In genomic region chr3:153481012-153481411, GRCm38 (mm10) we compare ENCODE assay signal across 25 mouse cellular contexts.
DNase-seq lines count a peak whose midpoint lies in the region; ATAC-seq and TF ChIP-seq lines count a peak whose summit lies in the region.
"Had no signal": no experiment of that assay in that cellular context is flagged by ENCODE, and none has a peak within 500 bp of the region (broad histone marks: within the 10 kb centered on the region; RNA-seq: fewer than 3 reads in every experiment).

No protein-coding gene starts in this region.

- ATAC-seq in liver, embryonic 14.5 days (ENCODE audit: insufficient read depth): peak; percentile 76
- ATAC-seq in monocyte, adult 5-6 weeks (replicated peaks; ENCODE audit: insufficient number of reproducible peaks, low FRiP score, low TSS enrichment, poor library complexity, severe bottlenecking): 0 out of 2 replicates have a peak, but pooled peaks have one; percentile 5
- ATAC-seq: activated CD4-positive, CD25-positive, alpha-beta regulatory T cell, adult 4 months; CD4-positive, CD25-positive, alpha-beta regulatory T cell, adult 4 months; inflammation-experienced regulatory T-cells, adult 6 months; midbrain, embryonic 15.5 days had no signal

- H3K36me3 ChIP-seq in MEL (ENCODE audit: control insufficient read depth in 1 of 2, insufficient read depth in 2 of 2, low read length in 2 of 2): peaks cover 0 to 15% of the 10 kb centered on the region in 2 experiments; a peak in 2 of 4 replicates
- H3K36me3 ChIP-seq in liver, embryonic 14.5 days (replicated peaks; ENCODE audit: control insufficient read depth, insufficient read depth, low read depth): no peaks in the 10 kb centered on the region
- H3K36me3 ChIP-seq: embryonic facial prominence, embryonic 10.5 days; forebrain, embryonic 15.5 days; hindbrain, embryonic 13.5 days; midbrain, embryonic 15.5 days; neural tube, embryonic 13.5 days had no signal

- no peak for TF ChIP-seq CTCF in layer of hippocampus, adult 2 months (conservative IDR thresholded peaks at IDR 0.05)
- no peak for TF ChIP-seq CTCF in MEL (IDR thresholded peaks at IDR 0.05 in 2 of 3, conservative IDR thresholded peaks at IDR 0.05 in 1 of 3; ENCODE audit: control insufficient read depth in 1 of 3, insufficient read depth in 1 of 3, low read depth in 2 of 3, low read length in 3 of 3, poor library complexity in 1 of 3, severe bottlenecking in 1 of 3)
- TF ChIP-seq CTCF in liver, embryonic 14.5 days (IDR thresholded peaks at IDR 0.05; ENCODE audit: low read depth): no peak

- no peak overlapping the region for H3K4me3 ChIP-seq in layer of hippocampus, adult 2 months
- H3K4me3 ChIP-seq in MEL (ENCODE audit: control insufficient read depth in 1 of 2, insufficient read depth in 1 of 2, low read depth in 2 of 2, low read length in 2 of 2): peak overlapping the region; percentile 11 to 23
- H3K4me3 ChIP-seq in liver, embryonic 14.5 days (ENCODE audit: insufficient read depth in 1 of 2, low read depth in 2 of 2, low read length in 2 of 2): no peak overlapping the region
- H3K4me3 ChIP-seq: embryonic facial prominence, embryonic 10.5 days; forebrain, embryonic 15.5 days; hindbrain, embryonic 13.5 days; midbrain, embryonic 15.5 days; myocyte; neural tube, embryonic 13.5 days had no signal

- 39% methylated on average over 6 of the region's 6 CpGs for WGBS in liver, embryonic 14.5 days (ENCODE audit: insufficient replicate concordance)

- no peak for TF ChIP-seq RAD21 in MEL (IDR thresholded peaks at IDR 0.05; ENCODE audit: low read depth, low read length)

- TF ChIP-seq POLR2A in MEL (IDR thresholded peaks at IDR 0.05; ENCODE audit: control insufficient read depth in 1 of 2, insufficient read depth in 1 of 2, low read depth in 1 of 2, low read length in 2 of 2, poor library complexity in 1 of 2): no peak

- H3K27me3 ChIP-seq in MEL (ENCODE audit: control insufficient read depth in 1 of 2, insufficient read depth in 2 of 2, low read length in 2 of 2): no peaks in the 10 kb centered on the region
- H3K27me3 ChIP-seq in liver, embryonic 14.5 days (ENCODE audit: control insufficient read depth, insufficient read depth, low read length): no peaks in the 10 kb centered on the region
- H3K27me3 ChIP-seq: forebrain, embryonic 15.5 days; hindbrain, embryonic 13.5 days; midbrain, embryonic 15.5 days; neural tube, embryonic 13.5 days had no signal

- H3K27ac ChIP-seq in layer of hippocampus, adult 2 months: peak overlapping the region; percentile 73
- H3K27ac ChIP-seq in MEL (ENCODE audit: control insufficient read depth, low read depth, low read length): peak overlapping the region; percentile 41
- H3K27ac ChIP-seq in liver, embryonic 14.5 days: no peak overlapping the region
- H3K27ac ChIP-seq: embryonic facial prominence, embryonic 10.5 days; hindbrain, embryonic 13.5 days; kidney, postnatal 0 days had no signal

- H3K79me2 ChIP-seq in MEL (ENCODE audit: control insufficient read depth, insufficient read depth, low read length, poor library complexity): no peaks in the 10 kb centered on the region

- H3K4me1 ChIP-seq in MEL (ENCODE audit: control insufficient read depth in 1 of 2, insufficient read depth in 2 of 2, low read length in 2 of 2): peaks cover 6 to 18% of the 10 kb centered on the region in 2 experiments
- H3K4me1 ChIP-seq in liver, embryonic 14.5 days (replicated peaks; ENCODE audit: control insufficient read depth in 2 of 2, insufficient read depth in 2 of 2, low read length in 1 of 2): peaks cover 0 to 8% of the 10 kb centered on the region in 2 experiments; a peak in 3 of 4 replicates

- H3K9ac ChIP-seq in MEL (ENCODE audit: control insufficient read depth, low read depth, low read length, poor library complexity, severe bottlenecking): peak overlapping the region; percentile 4; the same call in 1 of the 2 replicates
- no peak overlapping the region for H3K9ac ChIP-seq in liver, embryonic 14.5 days (replicated peaks)
- H3K9ac ChIP-seq: forebrain, embryonic 15.5 days; hindbrain, embryonic 13.5 days; midbrain, embryonic 15.5 days; neural tube, embryonic 13.5 days had no signal

- no peak overlapping the region for H3K4me2 ChIP-seq in liver, embryonic 14.5 days (ENCODE audit: low read depth)
- H3K4me2 ChIP-seq: hindbrain, embryonic 13.5 days; midbrain, embryonic 15.5 days; neural tube, embryonic 13.5 days had no signal

- no peak for DNase-seq in layer of hippocampus, adult 2 months (ENCODE audit: low spot score in 2 of 2)
- no peak for DNase-seq in layer of hippocampus, adult 11-12 months (ENCODE audit: low spot score)
- no peak for DNase-seq in MEL (ENCODE audit: low read depth, low spot score)
- peak in 1 of 3 experiments; percentile 10 for DNase-seq in liver, embryonic 14.5 days (ENCODE audit: low read depth in 3 of 3, low spot score in 3 of 3)
- no peak for DNase-seq in embryo, embryonic 11 days
- DNase-seq in thymus, postnatal 4 days: no peak
- DNase-seq: adrenal gland, adult 8-10 months; cerebellum, adult 9-11 months; heart, adult 18-20 months; heart, postnatal 36 days; kidney, adult 18-20 months; lung, adult 18-20 months; lung, postnatal 10 days; thymus, postnatal 25 days had no signal

- H3K9me3 ChIP-seq in MEL (replicated peaks; ENCODE audit: insufficient read depth, low read length): no peaks in the 10 kb centered on the region
- no peaks in the 10 kb centered on the region for H3K9me3 ChIP-seq in liver, embryonic 14.5 days (ENCODE audit: control insufficient read depth, low read length)
- H3K9me3 ChIP-seq: embryonic facial prominence, embryonic 10.5 days; forebrain, embryonic 15.5 days; hindbrain, embryonic 13.5 days; midbrain, embryonic 15.5 days; neural tube, embryonic 13.5 days had no signal

- peak; percentile 70 to 71 for TF ChIP-seq EP300 in MEL (IDR thresholded peaks at IDR 0.05; ENCODE audit: low read depth in 1 of 2, low read length in 2 of 2)
- TF ChIP-seq EP300 in liver, embryonic 14.5 days (IDR thresholded peaks at IDR 0.05; ENCODE audit: low read depth): 0 out of 2 replicates have a peak, but pooled peaks have one; percentile 34

TF ChIP-seq in MEL, 35 proteins besides CTCF, POLR2A, EP300 and RAD21:
- TF ChIP-seq TAL1 (IDR thresholded peaks at IDR 0.05; ENCODE audit: low read length) (no peak; the same call in 1 of the 2 replicates), ETS1 (IDR thresholded peaks at IDR 0.05; ENCODE audit: low read depth, low read length) (peak; percentile 64), POLR2AphosphoS5 (IDR thresholded peaks at IDR 0.05; ENCODE audit: borderline replicate concordance, low read depth, low read length) (no peak), ZKSCAN1 (IDR thresholded peaks at IDR 0.05; ENCODE audit: low read depth, low read length) (no peak), ELF1 (IDR thresholded peaks at IDR 0.05; ENCODE audit: low read depth, low read length) (no peak), SIN3A (IDR thresholded peaks at IDR 0.05; ENCODE audit: low read length) (peak; percentile 37), GATA1 (IDR thresholded peaks at IDR 0.05; ENCODE audit: low read depth, low read length) (peak; percentile 89), SMC3 (IDR thresholded peaks at IDR 0.05; ENCODE audit: low read depth, low read length) (no peak), MAZ (IDR thresholded peaks at IDR 0.05; ENCODE audit: low read depth, low read length) (no peak), CHD2 (IDR thresholded peaks at IDR 0.05; ENCODE audit: low read length) (no peak), RCOR1 (IDR thresholded peaks at IDR 0.05; ENCODE audit: low read depth, low read length) (no peak), ZC3H11A (IDR thresholded peaks at IDR 0.05; ENCODE audit: low read depth, low read length) (no peak), NELFE (IDR thresholded peaks at IDR 0.05; ENCODE audit: low read depth, low read length) (no peak), TCF12 (IDR thresholded peaks at IDR 0.05; ENCODE audit: low read depth, low read length) (peak; percentile 85), ZMIZ1 (IDR thresholded peaks at IDR 0.05; ENCODE audit: low read depth, low read length) (no peak), BHLHE40 (IDR thresholded peaks at IDR 0.05; ENCODE audit: borderline replicate concordance, low read depth, low read length) (peak; percentile 79; the same call in 1 of the 2 replicates), USF2 (IDR thresholded peaks at IDR 0.05; ENCODE audit: borderline replicate concordance in 1 of 2, insufficient read depth in 1 of 2, low read depth in 1 of 2, low read length in 2 of 2) (no peak), TBP (IDR thresholded peaks at IDR 0.05; ENCODE audit: low read depth, low read length) (no peak), MAFK (IDR thresholded peaks at IDR 0.05; ENCODE audit: borderline replicate concordance, low read depth, low read length) (0 out of 2 replicates have a peak, but pooled peaks have one; percentile 8), JUND (IDR thresholded peaks at IDR 0.05; ENCODE audit: low read depth, low read length) (no peak), MEF2A (IDR thresholded peaks at IDR 0.05; ENCODE audit: extremely low read depth, insufficient replicate concordance, low read depth, low read length, poor library complexity, severe bottlenecking) (no peak), GABPA (IDR thresholded peaks at IDR 0.05; ENCODE audit: low read depth, low read length) (no peak), MXI1 (IDR thresholded peaks at IDR 0.05; ENCODE audit: low read depth, low read length) (no peak), NRF1 (IDR thresholded peaks at IDR 0.05; ENCODE audit: insufficient read depth, low read depth, low read length, poor library complexity, severe bottlenecking) (no peak), MAX (IDR thresholded peaks at IDR 0.05; ENCODE audit: low read length) (no peak), MYC (IDR thresholded peaks at IDR 0.05; ENCODE audit: low read depth, low read length) (no peak), MYB (IDR thresholded peaks at IDR 0.05; ENCODE audit: low read depth, low read length) (no peak), UBTF (IDR thresholded peaks at IDR 0.05; ENCODE audit: borderline replicate concordance, insufficient read depth, low read depth, low read length) (no peak), USF1 (IDR thresholded peaks at IDR 0.05; ENCODE audit: low read depth, low read length) (no peak), KAT2A (conservative IDR thresholded peaks at IDR 0.05; ENCODE audit: low read depth, low read length) (no peak), HCFC1 (IDR thresholded peaks at IDR 0.05; ENCODE audit: low read depth, low read length) (no peak), E2F4 (IDR thresholded peaks at IDR 0.05; ENCODE audit: borderline replicate concordance, low read depth, low read length) (no peak), POLR2AphosphoS2 (IDR thresholded peaks at IDR 0.05; ENCODE audit: low read length) (no peak), ZNF384 (IDR thresholded peaks at IDR 0.05; ENCODE audit: low read depth, low read length) (no peak), CHD1 (IDR thresholded peaks at IDR 0.05; ENCODE audit: low read depth, low read length) (no peak)
TF ChIP-seq in MEL: peak in this region for 6.

Comparison
In these comparisons a context has a peak if more than half of its experiments do, and no peak if none do; other contexts are left out.
1. H3K4me3 ChIP-seq: peak in MEL (2 of 2); none in layer of hippocampus, adult 2 months (single experiment) and liver, embryonic 14.5 days (0 of 2).